Mouse (Mus musculus): ENCODE data around the gene Fgfr2. TPM values are rescaled to one million over a fixed set of nuclear protein-coding genes. Genes with fewer than 3 reads are reported as not detected.

Gene Fgfr2
- polyA plus RNA-seq, 1 experiment from 2014 or later: 18.5 TPM

DNA sequence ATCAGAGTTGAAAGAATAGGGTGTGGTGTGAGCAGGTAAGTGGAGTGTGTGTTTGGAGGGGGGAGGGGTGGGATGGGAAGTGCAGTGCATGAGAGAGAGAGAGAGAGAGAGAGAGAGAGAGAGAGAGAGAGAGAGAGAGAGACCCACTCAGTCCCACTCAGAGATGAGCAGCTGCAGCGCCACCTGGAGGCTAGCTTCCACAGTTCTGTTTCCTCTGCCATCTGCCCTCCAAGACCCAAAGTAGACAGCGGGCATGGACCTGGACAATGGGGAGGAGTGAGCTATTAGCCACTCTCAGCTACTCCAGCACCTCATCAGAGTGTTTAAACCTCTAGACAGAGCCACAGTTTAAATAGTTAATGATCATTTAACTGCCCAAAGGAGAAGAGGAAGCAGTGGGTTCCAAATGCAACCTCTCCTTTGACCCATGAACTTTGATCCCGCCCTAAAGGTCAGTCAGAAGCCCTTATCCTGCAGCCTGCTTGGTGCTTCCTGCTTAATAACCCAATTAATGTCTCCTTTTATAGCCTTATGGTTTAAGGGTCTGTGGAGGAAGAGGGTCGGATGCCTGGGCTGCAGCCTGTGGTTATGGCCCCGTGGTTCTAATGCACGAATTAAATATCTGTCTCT is 1322.6 kb downstream of the Fgfr2 start:
- Histone ChIP-seq H3K27me3 (replicated peaks) (no peaks in the 10 kb centered on the region), H3K27ac (no peak overlapping the region), H3K4me3 (no peak overlapping the region), H3K4me1 (no peaks in the 10 kb centered on the region), H3K9ac (no peak overlapping the region), H3K4me2 (no peak overlapping the region), H3K36me3 (no peaks in the 10 kb centered on the region), H3K9me3 (replicated peaks) (no peaks in the 10 kb centered on the region)
- no peak for ATAC-seq
- WGBS (ENCODE audit: insufficient replicate concordance): 52% methylated on average over 6 of the region's 6 CpGs

DNA sequence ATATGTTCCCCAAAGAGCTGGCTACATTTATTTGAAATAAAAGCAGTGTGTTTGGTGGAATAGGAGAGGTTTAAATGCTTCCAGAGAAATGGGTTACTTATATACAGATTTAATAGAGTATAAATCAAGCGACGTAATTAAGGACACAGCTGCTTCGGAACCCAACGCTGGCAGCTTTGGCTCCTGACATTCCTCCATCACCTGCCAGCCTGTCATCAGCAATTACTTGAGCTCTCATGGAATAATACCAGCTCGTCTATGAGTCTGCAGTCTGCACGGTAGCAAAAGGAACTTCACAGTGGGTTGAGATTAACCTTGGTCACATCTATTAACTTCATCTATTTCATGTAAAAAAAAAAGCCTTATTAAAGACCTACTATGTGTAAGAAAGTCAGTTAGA is 1326.0 kb downstream of the Fgfr2 start:
- Histone ChIP-seq H3K4me2 (no peak overlapping the region), H3K27me3 (replicated peaks) (no peaks in the 10 kb centered on the region), H3K9ac (no peak overlapping the region), H3K36me3 (no peaks in the 10 kb centered on the region), H3K9me3 (replicated peaks) (no peaks in the 10 kb centered on the region), H3K27ac (no peak overlapping the region), H3K4me3 (no peak overlapping the region), H3K4me1 (no peaks in the 10 kb centered on the region)
- no peak for ATAC-seq
- 52% methylated on average over 6 of the region's 6 CpGs for WGBS (ENCODE audit: insufficient replicate concordance)

DNA sequence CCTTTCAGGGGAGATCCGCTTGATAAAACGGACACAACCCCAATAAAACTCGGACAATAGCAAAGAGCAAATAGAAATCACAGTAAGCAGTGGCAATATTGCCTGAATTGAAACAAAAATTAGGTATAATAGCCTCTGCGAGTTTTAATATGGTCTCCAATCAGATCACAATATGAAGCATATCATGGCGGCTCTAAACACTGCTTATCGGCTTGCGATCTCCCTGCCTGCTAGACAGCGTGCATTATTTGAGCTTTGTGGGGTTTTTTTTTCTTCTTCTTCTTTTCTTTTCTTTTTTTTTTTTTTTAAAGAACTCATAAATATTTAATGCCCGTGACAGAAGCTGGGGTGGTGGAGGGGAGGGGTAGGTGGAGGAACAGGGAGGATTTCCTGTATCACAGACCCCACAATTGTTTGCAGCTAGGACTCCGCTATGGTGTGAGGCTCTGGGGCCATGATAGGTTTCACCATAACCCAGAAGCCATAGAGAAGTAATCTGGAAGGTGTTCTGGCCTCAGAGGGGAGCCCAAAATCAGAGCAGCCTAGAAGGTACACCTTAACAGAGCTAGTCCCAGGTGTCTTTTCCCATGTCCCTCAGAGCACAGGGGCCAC is 1334.4 kb downstream of the Fgfr2 start:
- Histone ChIP-seq H3K9ac (no peak overlapping the region), H3K4me3 (no peak overlapping the region), H3K9me3 (replicated peaks) (no peaks in the 10 kb centered on the region), H3K27me3 (replicated peaks) (no peaks in the 10 kb centered on the region), H3K27ac (no peak overlapping the region), H3K4me2 (no peak overlapping the region), H3K36me3 (no peaks in the 10 kb centered on the region), H3K4me1 (no peaks in the 10 kb centered on the region)
- no peak for ATAC-seq
- 71% methylated on average over 10 of the region's 10 CpGs for WGBS (ENCODE audit: insufficient replicate concordance)

DNA sequence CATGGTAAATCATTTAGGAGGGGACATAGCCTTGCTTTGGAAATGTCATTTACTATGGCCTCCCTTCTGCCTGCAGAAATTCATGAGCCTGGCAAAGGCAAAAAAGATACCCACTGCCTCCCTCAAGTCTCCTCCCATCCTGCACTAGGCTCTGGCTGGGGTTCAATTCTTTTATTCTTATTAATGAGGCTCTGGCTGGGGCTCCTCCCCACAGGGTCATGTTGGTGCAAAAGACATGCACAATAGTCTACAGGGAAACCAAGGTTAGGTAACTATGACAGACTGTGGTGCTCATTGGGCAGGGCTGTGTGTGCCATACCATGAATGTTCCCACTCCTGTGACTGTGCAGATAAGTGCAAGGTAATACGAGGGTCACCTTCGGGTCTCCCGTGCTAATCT is 1337.4 kb downstream of the Fgfr2 start:
- H3K27me3 ChIP-seq (replicated peaks): no peaks in the 10 kb centered on the region
- H3K27ac ChIP-seq: no peak overlapping the region
- no peak for ATAC-seq
- WGBS (ENCODE audit: insufficient replicate concordance): 74% methylated on average over 3 of the region's 3 CpGs
- no peaks in the 10 kb centered on the region for H3K4me1 ChIP-seq
- no peak overlapping the region for H3K4me2 ChIP-seq
- H3K9me3 ChIP-seq (replicated peaks): no peaks in the 10 kb centered on the region
- no peak overlapping the region for H3K4me3 ChIP-seq
- H3K9ac ChIP-seq: no peak overlapping the region
- H3K36me3 ChIP-seq: no peaks in the 10 kb centered on the region

DNA sequence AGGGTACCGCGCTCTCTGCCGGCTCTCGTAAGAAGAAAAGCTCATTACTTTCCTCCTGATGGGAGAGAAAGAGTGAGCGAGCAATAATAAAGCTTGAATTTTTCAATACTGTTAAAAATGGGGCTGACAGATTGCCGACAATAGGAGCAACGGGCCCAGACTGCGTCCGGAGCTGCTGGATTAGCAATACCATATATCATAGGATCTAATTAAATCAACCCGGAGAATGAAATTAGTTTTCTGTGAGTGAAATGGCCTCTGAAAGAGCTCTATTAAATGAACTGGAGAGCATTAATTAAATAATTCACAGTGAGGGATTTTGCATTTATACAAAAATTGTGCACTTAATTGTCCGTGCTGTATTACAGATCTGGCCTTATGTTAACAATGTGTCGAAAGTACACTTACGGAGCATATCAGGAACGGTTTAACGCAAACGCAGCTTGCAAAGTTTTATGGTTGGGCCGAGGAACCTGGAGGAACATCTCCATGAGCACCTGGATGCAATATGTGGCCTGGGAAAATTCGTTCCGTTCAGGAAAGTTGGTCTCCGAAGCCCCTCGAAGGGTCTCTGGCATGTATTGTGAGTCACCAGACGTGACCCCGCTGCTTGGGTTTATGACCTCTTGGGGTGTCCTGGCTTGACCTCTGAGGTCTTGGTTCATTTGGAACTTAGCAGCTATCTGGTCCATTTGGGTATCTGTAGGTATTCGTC is 1344.7 kb downstream of the Fgfr2 start:
- no peak for ATAC-seq
- 72% methylated on average over 24 of the region's 24 CpGs for WGBS (ENCODE audit: insufficient replicate concordance)
- Histone ChIP-seq H3K36me3 (no peaks in the 10 kb centered on the region), H3K4me1 (no peaks in the 10 kb centered on the region), H3K4me2 (no peak overlapping the region), H3K9ac (no peak overlapping the region), H3K27ac (no peak overlapping the region), H3K9me3 (replicated peaks) (no peaks in the 10 kb centered on the region), H3K27me3 (replicated peaks) (peaks cover 8% of the 10 kb centered on the region; the same call in 1 of the 2 replicates), H3K4me3 (no peak overlapping the region)

DNA sequence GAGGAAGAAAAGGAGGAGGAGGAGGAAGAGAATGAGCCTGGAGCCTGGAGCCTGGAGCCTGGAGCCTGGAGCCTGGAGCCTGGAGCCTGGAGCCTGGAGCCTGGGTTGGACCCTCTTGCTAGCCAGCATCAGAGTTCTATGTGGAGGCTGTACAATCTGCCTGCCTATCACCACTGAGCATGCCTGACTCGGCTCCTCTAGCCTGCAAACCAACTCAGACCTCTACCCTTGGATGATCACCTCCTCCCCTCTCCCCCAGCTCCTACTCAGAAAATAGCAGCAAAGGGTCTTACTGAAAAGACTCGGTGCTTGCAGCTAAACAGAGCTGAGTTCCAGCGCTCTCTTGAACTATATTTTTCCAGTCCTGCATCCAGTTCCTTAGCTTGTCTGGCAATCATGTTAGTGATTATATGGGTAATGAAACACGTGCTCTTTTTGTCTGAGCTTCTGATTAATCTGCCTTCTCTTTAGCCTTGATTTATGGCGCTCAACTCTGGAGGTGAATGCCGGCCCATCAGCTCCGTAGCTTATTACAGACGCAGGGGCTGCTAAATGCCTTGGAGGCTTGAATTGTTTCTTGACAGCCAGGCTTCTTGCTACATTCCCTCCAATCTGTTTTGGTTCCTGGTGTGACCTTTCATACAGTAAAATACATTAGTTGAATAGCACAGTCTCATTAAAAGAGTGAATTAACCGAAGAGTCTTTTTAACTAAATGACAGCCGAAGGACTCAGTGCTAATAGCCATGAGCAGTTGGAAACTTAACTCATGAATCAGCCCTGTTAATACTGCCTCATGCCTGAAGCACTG is 1345.5 kb downstream of the Fgfr2 start:
- 52% methylated on average over 10 of the region's 10 CpGs for WGBS (ENCODE audit: insufficient replicate concordance)
- no peak overlapping the region for H3K27ac ChIP-seq
- no peak overlapping the region for H3K4me2 ChIP-seq
- H3K27me3 ChIP-seq (replicated peaks): peaks cover 8% of the 10 kb centered on the region; the same call in 1 of the 2 replicates
- no peak overlapping the region for H3K4me3 ChIP-seq
- H3K9ac ChIP-seq: no peak overlapping the region
- ATAC-seq: no peak
- no peaks in the 10 kb centered on the region for H3K9me3 ChIP-seq (replicated peaks)
- no peaks in the 10 kb centered on the region for H3K36me3 ChIP-seq
- H3K4me1 ChIP-seq: no peaks in the 10 kb centered on the region

DNA sequence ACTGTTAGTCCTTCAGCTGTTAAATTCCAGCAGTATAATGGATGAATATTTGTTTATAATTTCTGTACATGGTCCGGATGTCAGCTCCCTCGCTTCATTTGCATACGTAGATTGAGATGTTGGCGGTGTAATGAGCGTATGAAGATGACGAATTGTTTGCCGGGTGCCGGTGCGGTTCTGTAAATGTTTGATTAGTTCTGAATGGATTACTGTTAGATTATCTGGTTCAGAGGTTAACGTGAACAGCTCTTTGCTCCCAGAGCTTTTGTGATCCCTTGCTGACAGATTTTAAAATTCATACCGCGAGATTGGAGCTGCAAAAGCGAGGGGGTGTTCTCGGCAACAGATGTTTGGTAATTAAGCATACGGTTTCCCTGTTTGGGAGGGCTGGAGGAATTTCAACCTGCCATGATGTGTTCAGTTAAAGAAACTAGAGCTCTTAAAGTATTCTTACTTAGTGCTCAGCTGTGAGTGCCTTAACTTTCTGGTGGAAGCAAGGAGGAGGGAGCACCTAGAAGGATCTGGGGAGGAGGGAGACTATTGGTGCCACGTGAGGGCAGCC is 1346.9 kb downstream of the Fgfr2 start:
- Histone ChIP-seq H3K4me2 (no peak overlapping the region), H3K36me3 (no peaks in the 10 kb centered on the region), H3K27me3 (replicated peaks) (peaks cover 8% of the 10 kb centered on the region; the same call in 1 of the 2 replicates), H3K27ac (no peak overlapping the region), H3K9me3 (replicated peaks) (no peaks in the 10 kb centered on the region), H3K4me3 (no peak overlapping the region), H3K9ac (no peak overlapping the region), H3K4me1 (no peaks in the 10 kb centered on the region)
- ATAC-seq: no peak
- 73% methylated on average over 16 of the region's 16 CpGs for WGBS (ENCODE audit: insufficient replicate concordance)

DNA sequence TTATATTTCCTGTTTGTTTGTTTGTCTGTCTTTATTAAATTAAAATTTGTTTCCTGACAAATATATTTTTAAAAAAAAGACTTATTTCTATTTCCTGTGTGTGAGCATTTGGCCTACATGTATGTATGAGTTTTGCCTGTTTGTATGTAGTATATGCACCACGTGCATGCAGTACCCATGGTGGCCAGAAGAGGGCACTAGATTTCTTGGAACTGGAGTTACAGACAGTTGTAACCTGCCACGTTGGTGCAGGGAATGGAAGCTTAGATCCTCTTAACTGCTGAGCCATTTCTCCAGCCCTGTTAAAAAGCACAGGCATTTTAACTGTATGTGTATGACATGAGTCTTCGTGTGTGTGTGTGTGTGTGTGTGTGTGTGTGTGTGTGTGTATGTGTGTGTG is 1365.2 kb downstream of the Fgfr2 start:
- H3K4me2 ChIP-seq: no peak overlapping the region
- H3K27me3 ChIP-seq (replicated peaks): no peaks in the 10 kb centered on the region
- ATAC-seq: no peak
- no peak overlapping the region for H3K27ac ChIP-seq
- peaks cover 27% of the 10 kb centered on the region for H3K9me3 ChIP-seq (replicated peaks)
- no peaks in the 10 kb centered on the region for H3K4me1 ChIP-seq
- WGBS (ENCODE audit: insufficient replicate concordance): 81% methylated on average over 3 of the region's 3 CpGs
- H3K9ac ChIP-seq: no peak overlapping the region
- no peaks in the 10 kb centered on the region for H3K36me3 ChIP-seq
- H3K4me3 ChIP-seq: no peak overlapping the region

DNA sequence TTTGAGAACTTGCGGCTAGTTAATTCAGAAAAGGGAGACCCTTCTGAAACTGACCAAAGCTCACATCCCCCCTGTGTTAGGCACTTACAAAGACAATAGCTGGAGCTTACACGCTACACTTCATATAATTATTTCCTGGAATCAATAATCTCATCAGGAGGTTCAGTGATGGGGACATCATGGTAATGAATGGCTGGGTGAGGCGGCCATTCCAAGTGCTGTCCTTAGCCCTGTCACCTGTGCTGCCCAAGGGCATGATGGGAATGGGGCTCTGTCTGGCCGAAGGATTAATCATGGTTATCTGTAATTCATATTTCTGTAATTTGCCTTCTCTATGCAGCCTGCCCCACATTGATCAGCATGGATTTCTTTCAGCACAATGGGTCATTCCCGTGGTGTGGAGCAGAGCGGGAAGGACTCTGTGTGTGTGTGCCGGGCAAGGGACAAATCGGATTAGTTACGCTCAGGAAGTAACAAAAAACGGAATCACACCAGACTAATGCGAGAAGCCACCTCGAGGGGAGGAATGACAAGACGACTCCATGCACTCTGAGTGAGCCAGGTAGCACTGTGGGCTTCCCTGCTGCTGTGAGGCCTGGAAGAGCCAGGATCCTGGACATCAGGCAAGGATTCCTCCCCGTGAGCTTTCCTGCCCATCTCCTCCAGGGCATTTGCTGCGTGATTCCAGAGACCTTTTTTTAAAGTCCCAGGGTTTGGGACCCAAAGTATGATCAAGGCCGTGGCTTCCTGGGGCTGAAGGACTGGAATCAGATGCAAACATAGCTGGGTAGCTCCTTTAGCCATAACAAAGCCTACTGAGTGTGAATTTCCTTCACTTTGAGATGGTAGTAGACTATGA is 1375.8 kb downstream of the Fgfr2 start:
- Histone ChIP-seq H3K27me3 (replicated peaks) (no peaks in the 10 kb centered on the region), H3K4me1 (no peaks in the 10 kb centered on the region), H3K4me3 (no peak overlapping the region), H3K4me2 (no peak overlapping the region), H3K9me3 (replicated peaks) (no peaks in the 10 kb centered on the region), H3K9ac (no peak overlapping the region), H3K36me3 (no peaks in the 10 kb centered on the region), H3K27ac (no peak overlapping the region)
- WGBS (ENCODE audit: insufficient replicate concordance): 52% methylated on average over 16 of the region's 16 CpGs
- ATAC-seq: no peak

DNA sequence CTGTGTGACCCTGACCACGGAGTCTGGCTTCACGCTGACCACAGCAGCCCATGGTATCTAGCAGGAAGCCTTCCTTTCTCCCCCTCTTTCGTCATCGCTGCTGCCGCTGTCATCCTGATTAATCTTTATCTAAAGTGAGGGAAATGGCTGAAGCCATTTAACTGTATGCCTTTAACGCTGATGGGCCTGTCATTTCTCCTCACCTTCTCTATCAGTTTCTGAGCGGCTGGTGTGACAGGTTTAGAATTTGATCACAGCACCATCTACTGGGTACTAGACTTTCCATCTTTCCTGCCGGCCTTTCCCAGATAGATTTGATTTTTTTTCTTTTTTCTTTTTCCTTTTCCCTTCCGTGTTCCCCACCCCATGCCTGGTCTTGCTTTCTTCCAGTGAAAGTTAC is 1376.4 kb downstream of the Fgfr2 start:
- no peak overlapping the region for H3K4me3 ChIP-seq
- 10% methylated on average over 9 of the region's 9 CpGs for WGBS (ENCODE audit: insufficient replicate concordance)
- no peaks in the 10 kb centered on the region for H3K27me3 ChIP-seq (replicated peaks)
- no peak for ATAC-seq
- H3K4me1 ChIP-seq: no peaks in the 10 kb centered on the region
- no peaks in the 10 kb centered on the region for H3K36me3 ChIP-seq
- H3K9me3 ChIP-seq (replicated peaks): no peaks in the 10 kb centered on the region
- H3K27ac ChIP-seq: no peak overlapping the region
- no peak overlapping the region; the same call in 1 of the 2 replicates for H3K4me2 ChIP-seq
- H3K9ac ChIP-seq: no peak overlapping the region

DNA sequence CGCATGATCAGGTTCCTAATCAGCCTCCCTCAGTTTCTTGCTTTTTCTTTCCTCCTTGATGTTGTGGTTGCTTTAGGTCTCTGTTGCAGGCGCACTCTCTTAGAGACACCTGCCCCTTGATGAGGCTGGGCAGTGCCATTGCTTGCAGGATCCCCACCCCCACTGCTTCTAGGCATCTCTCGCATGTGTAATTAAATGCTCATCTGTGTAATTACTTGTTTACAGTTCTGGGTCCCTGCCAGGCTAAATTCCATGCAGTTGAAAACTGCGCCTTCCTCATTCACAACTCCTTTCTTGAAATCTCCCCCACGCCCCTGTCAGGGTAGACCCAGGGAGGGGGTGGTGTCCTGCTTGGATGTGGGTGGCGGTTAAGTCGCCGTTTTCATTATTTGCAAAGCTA is 1380.0 kb downstream of the Fgfr2 start:
- H3K4me1 ChIP-seq: no peaks in the 10 kb centered on the region
- 50% methylated on average over 8 of the region's 8 CpGs for WGBS (ENCODE audit: insufficient replicate concordance)
- H3K27ac ChIP-seq: no peak overlapping the region

More for the DNA sequence above, 1380.0 kb downstream of the Fgfr2 start:
- H3K9me3 ChIP-seq (replicated peaks): no peaks in the 10 kb centered on the region
- no peaks in the 10 kb centered on the region for H3K27me3 ChIP-seq (replicated peaks)
- H3K36me3 ChIP-seq: no peaks in the 10 kb centered on the region
- H3K4me3 ChIP-seq: no peak overlapping the region
- no peak overlapping the region for H3K9ac ChIP-seq
- no peak overlapping the region for H3K4me2 ChIP-seq
- ATAC-seq: no peak

All from liver, embryonic 12.5 days (tissue).